Mouse (Mus musculus): ENCODE results near the gene Ldlr. TPM values are rescaled to one million over a fixed set of nuclear protein-coding genes. Genes with fewer than 3 reads are reported as not detected.
"Not testable (repeated sequence)": the region's sequence is repeated elsewhere in the genome, so short reads cannot be mapped to it uniquely, and the experiment has no call there.

Gene Ldlr
- polyA plus RNA-seq, 1 experiment from 2014 or later, result 13.8 TPM

GRCm38 (mm10) chr9:21762135-21762534 lies 38.9 kb downstream of the Ldlr start:
- Histone ChIP-seq H3K4me3 (no peak overlapping the region), H3K27me3 (no peaks in the 10 kb centered on the region), H3K9ac (no peak overlapping the region), H3K4me1 (replicated peaks) (peaks cover 11% of the 10 kb centered on the region), H3K4me2 (no peak overlapping the region), H3K36me3 (no peaks in the 10 kb centered on the region), H3K9me3 (no peaks in the 10 kb centered on the region), H3K27ac (replicated peaks) (no peak overlapping the region)
- ATAC-seq (ENCODE audit: low read depth), result no peak

DNA sequence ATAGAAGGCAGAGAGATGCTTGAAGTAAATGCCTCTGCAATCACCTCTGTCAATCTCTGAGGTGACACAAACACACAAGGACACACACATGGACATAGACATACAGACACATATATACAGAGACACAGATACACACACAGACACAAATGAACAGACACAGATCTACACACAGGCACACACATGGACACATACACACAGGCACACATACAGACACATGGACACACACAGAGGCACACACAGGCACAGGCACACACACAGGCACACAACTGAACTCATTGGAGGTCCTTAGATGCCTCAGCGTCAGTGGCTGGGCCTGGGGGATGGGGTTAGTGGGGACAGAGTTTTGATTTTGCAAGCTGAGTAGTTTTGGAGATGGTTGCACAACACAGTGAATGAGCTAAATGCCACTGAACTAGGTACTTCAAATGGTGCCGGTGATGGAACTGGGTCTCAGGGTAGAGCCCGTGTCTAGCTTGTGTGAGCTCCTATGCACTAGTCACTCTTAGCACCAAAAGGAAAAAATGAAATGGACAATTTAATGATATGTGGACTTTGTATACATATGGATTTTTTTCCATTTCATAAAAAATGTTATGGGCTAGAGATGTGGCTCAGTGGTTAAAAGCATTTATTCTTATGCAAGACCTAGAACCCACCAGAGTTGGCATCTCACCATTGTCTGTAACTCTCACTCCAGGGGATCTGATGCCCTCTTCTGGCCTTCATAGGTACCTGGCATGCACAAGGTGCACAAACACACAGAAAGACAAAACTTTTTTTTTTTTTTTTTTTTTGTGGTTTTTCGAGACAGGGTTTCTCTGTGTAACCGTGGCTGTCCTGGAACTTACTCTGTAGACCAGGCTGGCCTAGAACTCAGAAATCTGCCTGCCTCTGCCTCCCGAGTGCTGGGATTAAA lies 41.1 kb downstream of the Ldlr start:
- H3K4me1 ChIP-seq (replicated peaks), result peaks cover 25% of the 10 kb centered on the region
- H3K4me3 ChIP-seq, result no peak overlapping the region
- H3K27me3 ChIP-seq, result no peaks in the 10 kb centered on the region
- H3K4me2 ChIP-seq, result no peak overlapping the region
- H3K9ac ChIP-seq, result no peak overlapping the region
- no peaks in the 10 kb centered on the region for H3K36me3 ChIP-seq
- WGBS, result 91% methylated on average over 6 of the region's 6 CpGs
- ATAC-seq (ENCODE audit: low read depth), result no peak
- no peaks in the 10 kb centered on the region for H3K9me3 ChIP-seq
- no peak overlapping the region for H3K27ac ChIP-seq (replicated peaks)

DNA sequence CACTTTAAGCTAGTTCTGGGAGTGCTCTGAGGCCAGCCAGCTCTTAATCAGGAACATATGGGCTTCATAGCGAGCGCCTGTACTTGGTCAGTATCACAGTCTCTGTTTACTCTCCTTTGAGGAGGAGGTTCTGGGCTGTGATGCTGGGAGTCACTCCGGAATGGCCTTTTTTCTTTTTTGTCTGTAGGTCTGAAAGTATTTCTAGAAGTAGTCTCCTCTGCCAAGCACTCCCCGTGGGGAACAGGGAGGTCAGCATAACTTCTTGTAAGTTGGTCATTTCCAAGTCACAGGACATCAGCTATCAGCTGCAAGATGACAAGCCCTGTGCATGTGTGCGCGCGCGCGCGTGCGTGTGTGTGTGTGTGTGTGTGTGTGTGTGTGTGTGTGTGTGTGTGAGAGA lies 44.6 kb downstream of the Ldlr start:
- H3K4me2 ChIP-seq, result no peak overlapping the region
- no peak overlapping the region for H3K9ac ChIP-seq
- H3K27ac ChIP-seq (replicated peaks), result peak overlapping the region; percentile 33; the same call in 1 of the 2 replicates
- H3K4me3 ChIP-seq, result no peak overlapping the region
- no peak for ATAC-seq (ENCODE audit: low read depth)
- H3K9me3 ChIP-seq, result no peaks in the 10 kb centered on the region
- no peaks in the 10 kb centered on the region for H3K36me3 ChIP-seq
- 78% methylated on average over 11 of the region's 11 CpGs for WGBS
- H3K27me3 ChIP-seq, result no peaks in the 10 kb centered on the region
- peaks cover 21% of the 10 kb centered on the region for H3K4me1 ChIP-seq (replicated peaks)

DNA sequence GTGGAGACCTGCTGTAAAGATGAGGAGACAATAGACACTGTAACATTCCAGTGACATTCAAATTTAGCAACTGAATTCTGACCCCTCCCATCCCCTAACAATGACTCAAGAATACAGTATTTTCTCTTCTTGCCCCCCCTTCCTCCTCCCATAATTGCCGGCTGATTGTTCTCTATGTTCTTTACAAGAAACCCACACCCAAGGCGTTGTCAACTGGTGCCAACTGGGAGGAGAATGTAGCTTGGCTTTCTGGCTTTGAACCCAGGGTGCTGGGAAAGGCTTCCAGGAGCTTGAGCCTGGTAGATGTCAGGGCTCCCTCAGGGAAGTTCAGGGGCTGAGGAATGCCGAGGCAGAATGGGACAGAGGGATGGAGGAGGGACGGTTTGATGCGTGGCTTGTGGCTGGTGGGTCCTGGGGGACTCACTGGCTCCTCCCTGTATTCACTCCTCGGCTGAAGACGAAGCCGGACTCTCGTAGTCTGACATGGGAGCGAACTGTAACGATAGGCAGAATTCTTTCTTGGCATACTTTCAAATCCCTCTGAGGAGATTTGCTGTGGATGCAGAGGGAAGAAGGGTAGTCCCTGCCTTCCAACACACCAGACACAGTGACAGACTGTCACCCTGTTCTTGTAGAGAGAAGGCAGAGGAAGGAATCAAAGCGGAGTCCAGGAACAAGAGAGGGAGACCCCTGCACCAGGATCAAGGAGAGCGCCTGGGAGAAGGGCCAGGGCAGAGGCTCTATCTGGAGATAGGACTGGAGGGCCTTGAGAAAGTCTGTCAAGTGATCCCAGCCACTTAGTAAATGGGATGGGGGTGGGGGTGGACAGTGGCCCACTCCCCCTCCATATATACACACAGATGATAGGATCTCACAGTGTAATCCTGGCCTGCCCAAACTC lies 45.5 kb downstream of the Ldlr start:
- Histone ChIP-seq H3K4me3 (no peak overlapping the region), H3K27ac (replicated peaks) (peak overlapping the region; percentile 54; the same call in 1 of the 2 replicates), H3K27me3 (no peaks in the 10 kb centered on the region), H3K36me3 (peaks cover 3% of the 10 kb centered on the region; the same call in 1 of the 2 replicates), H3K9ac (0 out of 2 replicates have a peak overlapping the region, but pooled peaks have one; percentile 6), H3K9me3 (no peaks in the 10 kb centered on the region), H3K4me2 (no peak overlapping the region), H3K4me1 (replicated peaks) (peaks cover 21% of the 10 kb centered on the region)
- no peak for ATAC-seq (ENCODE audit: low read depth)
- WGBS, result 34% methylated on average over 13 of the region's 13 CpGs

GRCm38 (mm10) chr9:21769558-21770183 lies 46.4 kb downstream of the Ldlr start:
- 0 out of 2 replicates have a peak overlapping the region, but pooled peaks have one; percentile 6 for H3K27ac ChIP-seq (replicated peaks)
- WGBS, result 74% methylated on average over 26 of the region's 26 CpGs
- no peak overlapping the region for H3K4me3 ChIP-seq
- H3K9ac ChIP-seq, result no peak overlapping the region
- H3K9me3 ChIP-seq, result no peaks in the 10 kb centered on the region
- peaks cover 21% of the 10 kb centered on the region for H3K4me1 ChIP-seq (replicated peaks)
- peaks cover 9% of the 10 kb centered on the region; the same call in 1 of the 2 replicates for H3K36me3 ChIP-seq
- H3K4me2 ChIP-seq, result no peak overlapping the region
- ATAC-seq (ENCODE audit: low read depth), result no peak
- H3K27me3 ChIP-seq, result no peaks in the 10 kb centered on the region

DNA sequence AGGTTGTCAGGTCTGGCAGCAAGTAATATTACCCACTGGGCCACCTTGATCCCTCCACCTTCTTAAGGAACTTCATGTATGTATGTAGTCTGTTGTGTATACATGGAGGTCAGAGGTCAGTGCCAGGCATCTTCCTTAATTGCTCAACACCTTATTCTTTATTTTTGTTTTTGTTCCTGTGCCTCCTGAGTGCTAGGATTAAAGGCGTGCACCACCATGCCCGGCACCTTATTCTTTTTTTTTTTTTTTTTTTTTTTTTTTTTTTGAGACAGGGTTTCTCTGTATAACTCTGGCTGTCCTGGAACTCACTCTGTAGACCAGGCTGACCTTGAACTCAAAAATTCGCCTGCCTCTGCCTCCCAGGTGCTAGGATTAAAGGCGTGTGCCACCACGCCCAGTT lies 50.1 kb downstream of the Ldlr start:
- H3K9ac ChIP-seq; H3K4me2 ChIP-seq; H3K27ac ChIP-seq (replicated peaks); H3K9me3 ChIP-seq; H3K27me3 ChIP-seq; H3K4me3 ChIP-seq; ATAC-seq (ENCODE audit: low read depth): not testable (repeated sequence)
- Histone ChIP-seq H3K4me1 (replicated peaks) (peaks cover 10% of the 10 kb centered on the region), H3K36me3 (peaks cover 25% of the 10 kb centered on the region)
- WGBS, result 83% methylated on average over 5 of the region's 5 CpGs

GRCm38 (mm10) chr9:21774353-21774752 lies 51.1 kb downstream of the Ldlr start:
- Histone ChIP-seq H3K27me3 (no peaks in the 10 kb centered on the region), H3K4me2 (no peak overlapping the region), H3K9ac (no peak overlapping the region), H3K4me3 (no peak overlapping the region), H3K4me1 (replicated peaks) (peaks cover under 1% of the 10 kb centered on the region; the same call in 1 of the 2 replicates), H3K27ac (replicated peaks) (no peak overlapping the region), H3K36me3 (peaks cover 33% of the 10 kb centered on the region), H3K9me3 (0 out of 2 replicates have a peak, but pooled peaks cover 4% of the 10 kb centered on the region)
- WGBS, result 88% methylated on average over 16 of the region's 16 CpGs
- no peak for ATAC-seq (ENCODE audit: low read depth)

- H3K4me3 ChIP-seq, result no peak overlapping the region
- 88% methylated on average over 3 of the region's 3 CpGs for WGBS
- H3K4me1 ChIP-seq (replicated peaks), result no peaks in the 10 kb centered on the region
- H3K27me3 ChIP-seq, result no peaks in the 10 kb centered on the region
- H3K9ac ChIP-seq, result no peak overlapping the region
- no peak overlapping the region for H3K4me2 ChIP-seq
- no peak for ATAC-seq (ENCODE audit: low read depth)
- no peak overlapping the region for H3K27ac ChIP-seq (replicated peaks)
- peaks cover 38% of the 10 kb centered on the region for H3K36me3 ChIP-seq
- H3K9me3 ChIP-seq, result 0 out of 2 replicates have a peak, but pooled peaks cover 4% of the 10 kb centered on the region
These were observed 54.4 kb downstream of the Ldlr start for GRCm38 (mm10) chr9:21777726-21778125.

- Histone ChIP-seq H3K4me2 (no peak overlapping the region), H3K4me3 (no peak overlapping the region), H3K27ac (replicated peaks) (no peak overlapping the region), H3K9ac (no peak overlapping the region), H3K4me1 (replicated peaks) (no peaks in the 10 kb centered on the region), H3K27me3 (no peaks in the 10 kb centered on the region), H3K36me3 (peaks cover 21% of the 10 kb centered on the region), H3K9me3 (0 out of 2 replicates have a peak, but pooled peaks cover 4% of the 10 kb centered on the region)
- 80% methylated on average over 15 of the region's 15 CpGs for WGBS
- ATAC-seq (ENCODE audit: low read depth), result no peak
These were observed 58.6 kb downstream of the Ldlr start for GRCm38 (mm10) chr9:21781657-21782468.

GRCm38 (mm10) chr9:21784517-21785307 lies 61.4 kb downstream of the Ldlr start:
- no peaks in the 10 kb centered on the region for H3K27me3 ChIP-seq
- no peak overlapping the region for H3K4me3 ChIP-seq
- H3K4me1 ChIP-seq (replicated peaks), result peaks cover 13% of the 10 kb centered on the region; the same call in 1 of the 2 replicates
- 0 out of 2 replicates have a peak, but pooled peaks cover 1% of the 10 kb centered on the region for H3K36me3 ChIP-seq
- H3K4me2 ChIP-seq, result no peak overlapping the region
- H3K9me3 ChIP-seq, result no peaks in the 10 kb centered on the region
- WGBS, result 89% methylated on average over 7 of the region's 7 CpGs
- H3K9ac ChIP-seq, result no peak overlapping the region
- no peak overlapping the region for H3K27ac ChIP-seq (replicated peaks)
- no peak for ATAC-seq (ENCODE audit: low read depth)
